Mouse (Mus musculus): Measurements from ENCODE around the gene Noa1. TPM values are rescaled to one million over a fixed set of nuclear protein-coding genes. Genes with fewer than 3 reads are reported as not detected.

Noa1 gene
- total and polyA plus RNA-seq, 2 experiments from 2014 or later: 18.0 to 35.0 TPM

GRCm38 (mm10) chr5:77269399-77269798, 40.5 kb downstream of the Noa1 start:
- no peaks in the 10 kb centered on the region for H3K36me3 ChIP-seq (ENCODE audit: insufficient read depth, low read length)
- no peaks in the 10 kb centered on the region for H3K27me3 ChIP-seq (ENCODE audit: insufficient read depth, low read length)
- TF ChIP-seq CTCF (IDR thresholded peaks at IDR 0.05): peak; percentile 58
- H3K4me3 ChIP-seq (ENCODE audit: low read depth, low read length): no peak overlapping the region
- no peak for ATAC-seq (ENCODE audit: low FRiP score)
- no peaks in the 10 kb centered on the region for H3K4me1 ChIP-seq (ENCODE audit: insufficient read depth, low read length)
- H3K4me2 ChIP-seq (ENCODE audit: low read depth, low read length, poor library complexity, severe bottlenecking): no peak overlapping the region
- H3K9ac ChIP-seq (replicated peaks; ENCODE audit: low read length, poor library complexity, severe bottlenecking): no peak overlapping the region
- 76% methylated on average over 8 of the region's 8 CpGs for WGBS
- DNase-seq (ENCODE audit: low spot score): no peak
- no peak overlapping the region for H3K27ac ChIP-seq (ENCODE audit: low read depth, low read length)
- no peaks in the 10 kb centered on the region for H3K9me3 ChIP-seq (ENCODE audit: low read length)

- no peak for TF ChIP-seq CTCF (IDR thresholded peaks at IDR 0.05)
- H3K36me3 ChIP-seq (ENCODE audit: insufficient read depth, low read length): no peaks in the 10 kb centered on the region
- 96% methylated on average over 30 of the region's 30 CpGs for WGBS
- no peak overlapping the region for H3K27ac ChIP-seq (ENCODE audit: low read depth, low read length)
- H3K9ac ChIP-seq (replicated peaks; ENCODE audit: low read length, poor library complexity, severe bottlenecking): no peak overlapping the region
- DNase-seq (ENCODE audit: low spot score) (no peak), ATAC-seq (ENCODE audit: low FRiP score) (no peak)
- no peaks in the 10 kb centered on the region for H3K9me3 ChIP-seq (ENCODE audit: low read length)
- H3K27me3 ChIP-seq (ENCODE audit: insufficient read depth, low read length): no peaks in the 10 kb centered on the region
- 0 out of 2 replicates have a peak overlapping the region, but pooled peaks have one; percentile 9 for H3K4me2 ChIP-seq (ENCODE audit: low read depth, low read length, poor library complexity, severe bottlenecking)
- H3K4me3 ChIP-seq (ENCODE audit: low read depth, low read length): no peak overlapping the region
- H3K4me1 ChIP-seq (ENCODE audit: insufficient read depth, low read length): no peaks in the 10 kb centered on the region
These were observed 41.8 kb downstream of the Noa1 start for GRCm38 (mm10) chr5:77267957-77268624.

GRCm38 (mm10) chr5:77267441-77267840, 42.4 kb downstream of the Noa1 start:
- WGBS: 68% methylated on average over 4 of the region's 4 CpGs
- Histone ChIP-seq H3K4me3 (ENCODE audit: low read depth, low read length) (no peak overlapping the region; the same call in 1 of the 2 replicates), H3K4me1 (ENCODE audit: insufficient read depth, low read length) (no peaks in the 10 kb centered on the region), H3K9ac (replicated peaks; ENCODE audit: low read length, poor library complexity, severe bottlenecking) (no peak overlapping the region), H3K36me3 (ENCODE audit: insufficient read depth, low read length) (no peaks in the 10 kb centered on the region), H3K27me3 (ENCODE audit: insufficient read depth, low read length) (no peaks in the 10 kb centered on the region), H3K4me2 (ENCODE audit: low read depth, low read length, poor library complexity, severe bottlenecking) (no peak overlapping the region), H3K27ac (ENCODE audit: low read depth, low read length) (no peak overlapping the region), H3K9me3 (ENCODE audit: low read length) (no peaks in the 10 kb centered on the region)
- ATAC-seq (ENCODE audit: low FRiP score) (no peak), DNase-seq (ENCODE audit: low spot score) (no peak)
- no peak for TF ChIP-seq CTCF (IDR thresholded peaks at IDR 0.05)

- Histone ChIP-seq H3K4me2 (ENCODE audit: low read depth, low read length, poor library complexity, severe bottlenecking) (peak overlapping the region; percentile 82), H3K4me3 (ENCODE audit: low read depth, low read length) (peak overlapping the region; percentile 83), H3K27ac (ENCODE audit: low read depth, low read length) (peak overlapping the region; percentile 73; the same call in 1 of the 2 replicates), H3K9me3 (ENCODE audit: low read length) (no peaks in the 10 kb centered on the region), H3K4me1 (ENCODE audit: insufficient read depth, low read length) (no peaks in the 10 kb centered on the region), H3K27me3 (ENCODE audit: insufficient read depth, low read length) (no peaks in the 10 kb centered on the region), H3K9ac (replicated peaks; ENCODE audit: low read length, poor library complexity, severe bottlenecking) (no peak overlapping the region), H3K36me3 (ENCODE audit: insufficient read depth, low read length) (no peaks in the 10 kb centered on the region)
- DNase-seq (ENCODE audit: low spot score) (no peak), ATAC-seq (ENCODE audit: low FRiP score) (no peak)
- 3% methylated on average over 11 of the region's 11 CpGs for WGBS
- no peak for TF ChIP-seq CTCF (IDR thresholded peaks at IDR 0.05)
These were observed 42.9 kb downstream of the Noa1 start for GRCm38 (mm10) chr5:77266886-77267401.

DNA sequence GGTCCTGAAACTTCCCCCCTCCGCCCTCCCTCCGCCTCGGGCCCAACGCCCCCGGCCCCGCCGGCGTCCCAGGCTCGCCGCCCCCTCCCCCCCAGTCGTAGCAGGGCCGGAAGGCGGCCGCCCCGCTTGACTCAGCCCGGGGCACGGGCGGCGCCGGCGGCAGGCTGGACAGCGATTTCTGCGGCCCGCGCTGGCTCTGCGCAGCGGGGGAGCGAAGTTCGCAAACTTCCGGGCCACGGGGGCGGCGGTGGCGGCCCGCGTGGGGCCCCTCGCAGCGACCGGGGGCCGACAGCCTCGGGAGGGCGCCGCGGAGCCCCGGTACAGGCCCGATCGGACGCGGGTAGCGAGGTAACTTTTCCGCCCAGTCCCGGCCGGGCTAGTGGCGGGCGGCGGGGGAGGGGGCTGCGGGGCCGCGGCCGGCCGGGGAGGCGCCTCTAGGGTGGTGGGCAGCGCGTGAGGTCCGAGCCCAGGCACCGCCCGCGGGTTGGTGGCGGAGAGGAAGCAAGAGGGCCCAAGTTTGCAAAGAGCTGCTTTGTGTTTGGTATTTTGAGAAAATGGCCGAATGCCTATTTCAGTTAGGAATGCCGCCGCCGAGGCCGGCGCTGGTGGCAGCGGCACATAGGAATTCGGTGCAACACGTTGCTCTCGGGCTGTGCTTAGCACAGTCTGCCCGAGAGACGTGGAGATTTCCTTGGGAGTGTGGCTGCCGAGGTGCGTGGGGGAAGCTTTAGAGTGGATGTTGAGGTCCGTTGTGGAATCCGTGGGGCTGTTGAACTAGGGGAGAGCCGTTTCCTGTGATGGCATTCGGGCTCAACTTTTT, 43.6 kb downstream of the Noa1 start:
- Histone ChIP-seq H3K9me3 (ENCODE audit: low read length) (no peaks in the 10 kb centered on the region), H3K36me3 (ENCODE audit: insufficient read depth, low read length) (no peaks in the 10 kb centered on the region), H3K4me3 (ENCODE audit: low read depth, low read length) (peak overlapping the region; percentile 83), H3K27ac (ENCODE audit: low read depth, low read length) (peak overlapping the region; percentile 73), H3K4me1 (ENCODE audit: insufficient read depth, low read length) (no peaks in the 10 kb centered on the region), H3K4me2 (ENCODE audit: low read depth, low read length, poor library complexity, severe bottlenecking) (peak overlapping the region; percentile 82), H3K9ac (replicated peaks; ENCODE audit: low read length, poor library complexity, severe bottlenecking) (peak overlapping the region; percentile 65), H3K27me3 (ENCODE audit: insufficient read depth, low read length) (no peaks in the 10 kb centered on the region)
- TF ChIP-seq CTCF (IDR thresholded peaks at IDR 0.05): no peak
- DNase-seq (ENCODE audit: low spot score) (peak; percentile 56), ATAC-seq (ENCODE audit: low FRiP score) (peak; percentile 73)
- under 1% methylated on average over 59 of the region's 87 CpGs for WGBS

- DNase-seq (ENCODE audit: low spot score): peak; percentile 23
- H3K4me1 ChIP-seq (ENCODE audit: insufficient read depth, low read length): no peaks in the 10 kb centered on the region
- WGBS: 2% methylated on average over 45 of the region's 53 CpGs
These were observed 44.2 kb downstream of the Noa1 start for GRCm38 (mm10) chr5:77265671-77266065.

More at GRCm38 (mm10) chr5:77265671-77266065, 44.2 kb downstream of the Noa1 start:
- peak overlapping the region; percentile 83 for H3K4me3 ChIP-seq (ENCODE audit: low read depth, low read length)
- ATAC-seq (ENCODE audit: low FRiP score): peak; percentile 79
- peak overlapping the region; percentile 65 for H3K9ac ChIP-seq (replicated peaks; ENCODE audit: low read length, poor library complexity, severe bottlenecking)
- no peaks in the 10 kb centered on the region for H3K9me3 ChIP-seq (ENCODE audit: low read length)
- peak overlapping the region; percentile 82 for H3K4me2 ChIP-seq (ENCODE audit: low read depth, low read length, poor library complexity, severe bottlenecking)
- no peak for TF ChIP-seq CTCF (IDR thresholded peaks at IDR 0.05)
- no peaks in the 10 kb centered on the region for H3K36me3 ChIP-seq (ENCODE audit: insufficient read depth, low read length)
- peak overlapping the region; percentile 73 for H3K27ac ChIP-seq (ENCODE audit: low read depth, low read length)
- no peaks in the 10 kb centered on the region for H3K27me3 ChIP-seq (ENCODE audit: insufficient read depth, low read length)

Data from midbrain, postnatal 0 days (tissue).